Mouse (Mus musculus) erythroblast, embryonic 14.5 days (primary cell): ENCODE data around the gene Efcab7.

Experiments used
- GATA1 ChIP-seq: IDR thresholded peaks from 2 replicates; pipeline ENCODE4 v1.6.1; 2012; ENCODE audit warnings: low read length, inconsistent platforms, mixed read lengths
- TAL1 ChIP-seq: IDR thresholded peaks from 3 replicates; pipeline ENCODE4 v1.6.1; 2012; ENCODE audit warnings: low read length, inconsistent platforms, mixed read lengths

DNA sequence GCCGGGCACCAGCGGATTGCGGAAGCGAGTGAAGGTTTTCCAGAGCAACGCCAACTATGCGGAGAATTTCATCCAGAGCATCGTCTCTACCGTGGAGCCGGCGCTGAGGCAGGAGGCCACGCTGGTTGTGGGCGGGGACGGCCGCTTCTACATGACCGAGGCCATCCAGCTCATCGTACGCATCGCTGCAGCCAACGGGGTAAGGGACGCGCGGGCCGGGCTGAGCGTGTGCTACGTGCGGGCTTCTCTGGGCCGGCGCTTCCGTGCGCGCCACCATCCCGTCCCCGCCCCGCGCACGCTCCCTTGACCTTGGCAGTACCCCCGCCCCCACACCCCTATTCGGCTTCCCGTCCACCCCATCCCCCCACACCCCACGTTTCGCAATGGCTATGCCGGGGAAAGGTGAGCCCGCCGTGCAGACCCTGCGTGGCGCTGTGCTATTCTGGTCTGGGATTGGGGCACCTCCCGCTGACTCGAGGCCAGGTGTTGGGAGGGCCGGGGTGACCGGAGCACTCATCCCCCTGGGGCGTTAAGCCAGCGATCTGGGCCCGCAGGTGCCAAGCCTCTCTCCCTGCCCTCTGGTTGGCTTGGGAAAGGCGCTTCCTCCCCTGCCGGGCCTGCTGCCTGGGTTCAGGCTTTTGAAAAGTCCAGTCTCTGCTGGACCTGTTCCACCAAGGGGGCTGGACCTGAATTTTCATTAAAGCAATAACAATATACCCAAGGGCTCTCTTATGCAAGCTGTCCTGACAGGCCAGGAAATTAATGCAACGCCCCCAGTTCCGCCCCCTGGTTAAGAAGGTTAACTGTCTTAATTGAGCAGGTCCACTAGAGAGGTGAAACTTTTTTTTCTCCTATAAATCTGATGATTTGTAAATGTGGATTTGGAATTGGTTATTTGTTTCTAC is 100.9 kb downstream of the Efcab7 start, which contains the start of gene Itgb3bp:
- no peak for TF ChIP-seq TAL1
- TF ChIP-seq GATA1: no peak
